Mouse (Mus musculus) MN1 (cell line): Measurements from ENCODE around the gene Bptf.
"Not testable (repeated sequence)": the region's sequence is repeated elsewhere in the genome, so short reads cannot be mapped to it uniquely, and the experiment has no call there.

Experiments
- DNase-seq: peaks from one replicate; pipeline ENCODE4 v3.0.0-alpha.2; 2016; ENCODE audit warnings: low spot score

The Bptf gene

GRCm38 (mm10) chr11:106985979-106986604, 145.8 kb downstream of the Bptf start:
- DNase-seq: not testable (repeated sequence)
